Mouse (Mus musculus): ENCODE measurements around the gene Kiss1. TPM values are rescaled to one million over a fixed set of nuclear protein-coding genes. Genes with fewer than 3 reads are reported as not detected.

Gene Kiss1
- total and polyA plus RNA-seq, 3 experiments, result not detected

DNA sequence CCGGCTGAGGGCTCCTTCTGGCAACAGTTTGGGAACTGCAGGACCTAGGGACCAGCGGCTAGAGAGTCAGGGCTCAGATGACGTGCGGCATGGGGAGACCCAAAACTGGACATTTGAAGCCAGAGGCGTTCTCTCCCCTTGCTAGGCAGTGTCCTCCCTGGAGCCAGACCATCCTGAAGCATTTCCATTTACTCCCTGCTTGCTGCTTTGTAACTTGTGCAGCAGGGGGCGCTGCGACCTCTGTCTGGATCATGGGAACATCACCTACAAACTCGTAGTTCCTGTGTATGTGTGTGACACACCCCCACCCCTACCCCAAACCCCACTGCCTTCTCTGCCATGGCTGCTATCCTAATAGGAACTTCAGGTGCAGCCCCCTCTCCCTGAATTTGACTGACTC, 7.3 kb upstream of the Kiss1 start:
- no peak; the same call in 1 of the 2 replicates for TF ChIP-seq ZC3H11A (IDR thresholded peaks at IDR 0.05; ENCODE audit: low read depth, low read length)
- peak; percentile 75 for TF ChIP-seq SMC3 (IDR thresholded peaks at IDR 0.05; ENCODE audit: low read depth, low read length)
- TF ChIP-seq RAD21 (IDR thresholded peaks at IDR 0.05; ENCODE audit: low read depth, low read length), result peak; percentile 60
- TF ChIP-seq CTCF (conservative IDR thresholded peaks at IDR 0.05 in 1 of 2, IDR thresholded peaks at IDR 0.05 in 1 of 2; ENCODE audit: low read depth in 2 of 2, low read length in 2 of 2), result peak; percentile 39 to 83

GRCm38 (mm10) chr1:133315775-133316174, 5.9 kb upstream of the Kiss1 start:
- no peak overlapping the region for H3K4me2 ChIP-seq (ENCODE audit: insufficient read depth, low read depth, poor library complexity, severe bottlenecking)
- H3K79me2 ChIP-seq (replicated peaks; ENCODE audit: control insufficient read depth, extremely low read depth, insufficient read depth, poor library complexity, severe bottlenecking), result no peaks in the 10 kb centered on the region
- TF ChIP-seq ZNF384 (IDR thresholded peaks at IDR 0.05; ENCODE audit: low read depth, low read length) (no peak), UBTF (IDR thresholded peaks at IDR 0.05; ENCODE audit: low read depth, low read length) (no peak), JUN (IDR thresholded peaks at IDR 0.05; ENCODE audit: insufficient read depth, low read depth, low read length) (no peak), SIN3A (IDR thresholded peaks at IDR 0.05; ENCODE audit: low read length) (no peak)
- no peak for DNase-seq (ENCODE audit: extremely low read depth)
- peaks cover 10% of the 10 kb centered on the region for H3K9me3 ChIP-seq (replicated peaks; ENCODE audit: low read length)
- no peaks in the 10 kb centered on the region for H3K36me3 ChIP-seq (replicated peaks in 1 of 2; ENCODE audit: control insufficient read depth in 1 of 2, insufficient read depth in 1 of 2, low read length in 1 of 2)
- in situ Hi-C loops (cut with MboI; ENCODE audit: low pct_ligation_motif_present, low pct_unique_long_range_greater_than_20kb, low sequenced_read_pairs) (loop anchor here (5.0 kb wide), 1 partner anchor 37 kb away; the partner anchor contains the start of gene Ren1), dilution Hi-C loops (cut with MboI; ENCODE audit: extremely low pct_ligation_motif_present, extremely low pct_unique_long_range_greater_than_20kb, low sequenced_read_pairs) (no loop called here)
- no peak overlapping the region for H3K9ac ChIP-seq (ENCODE audit: insufficient read depth, low read depth)
- no peak overlapping the region for H3K4me3 ChIP-seq (replicated peaks in 1 of 3; ENCODE audit: low read depth in 2 of 3, low read length in 2 of 3, poor library complexity in 1 of 3)
- H3K27ac ChIP-seq (ENCODE audit: insufficient read depth, low read depth), result no peak overlapping the region
- peaks cover 45% of the 10 kb centered on the region for H3K27me3 ChIP-seq (replicated peaks)
- H3K4me1 ChIP-seq (ENCODE audit: control insufficient read depth in 1 of 2, insufficient read depth in 2 of 2), result no peaks in the 10 kb centered on the region

More for the DNA sequence above, 7.3 kb upstream of the Kiss1 start:
- Histone ChIP-seq H3K36me3 (replicated peaks in 1 of 2; ENCODE audit: control insufficient read depth in 1 of 2, insufficient read depth in 1 of 2, low read length in 1 of 2) (no peaks in the 10 kb centered on the region), H3K4me1 (ENCODE audit: control insufficient read depth in 1 of 2, insufficient read depth in 2 of 2) (no peaks in the 10 kb centered on the region), H3K79me2 (replicated peaks; ENCODE audit: control insufficient read depth, extremely low read depth, insufficient read depth, poor library complexity, severe bottlenecking) (no peaks in the 10 kb centered on the region), H3K27me3 (replicated peaks) (peaks cover 47% of the 10 kb centered on the region), H3K4me3 (replicated peaks in 1 of 3; ENCODE audit: low read depth in 2 of 3, low read length in 2 of 3, poor library complexity in 1 of 3) (no peak overlapping the region), H3K9me3 (replicated peaks; ENCODE audit: low read length) (peaks cover 10% of the 10 kb centered on the region), H3K9ac (ENCODE audit: insufficient read depth, low read depth) (no peak overlapping the region), H3K27ac (ENCODE audit: insufficient read depth, low read depth) (no peak overlapping the region), H3K4me2 (ENCODE audit: insufficient read depth, low read depth, poor library complexity, severe bottlenecking) (no peak overlapping the region)
- in situ Hi-C loops (cut with MboI; ENCODE audit: low pct_ligation_motif_present, low pct_unique_long_range_greater_than_20kb, low sequenced_read_pairs) (no loop called here), dilution Hi-C loops (cut with MboI; ENCODE audit: extremely low pct_ligation_motif_present, extremely low pct_unique_long_range_greater_than_20kb, low sequenced_read_pairs) (no loop called here)
- DNase-seq (ENCODE audit: extremely low read depth), result peak; percentile 55

DNA sequence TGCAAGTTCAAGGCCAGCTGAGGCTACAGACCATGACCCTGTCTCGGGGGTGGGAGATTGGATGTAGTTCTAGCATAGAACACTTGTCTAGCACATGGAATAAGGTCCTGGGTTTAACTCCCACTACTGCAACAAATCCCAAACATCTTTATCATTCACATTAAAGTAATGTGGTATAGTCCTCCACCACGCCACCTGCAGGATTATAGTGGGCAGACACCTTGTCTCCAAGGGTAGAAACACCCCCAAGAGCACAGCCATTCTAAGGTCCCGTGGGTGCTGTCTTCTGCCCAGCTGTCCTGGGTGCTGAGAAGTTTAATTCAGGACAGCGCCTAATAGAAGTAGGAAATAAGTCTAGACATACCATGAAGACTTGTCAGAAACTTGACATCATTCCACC, 5.1 kb upstream of the Kiss1 start:
- Histone ChIP-seq H3K36me3 (replicated peaks in 1 of 2; ENCODE audit: control insufficient read depth in 1 of 2, insufficient read depth in 1 of 2, low read length in 1 of 2) (no peaks in the 10 kb centered on the region), H3K4me2 (ENCODE audit: insufficient read depth, low read depth, poor library complexity, severe bottlenecking) (no peak overlapping the region), H3K4me3 (replicated peaks in 1 of 3; ENCODE audit: low read depth in 2 of 3, low read length in 2 of 3, poor library complexity in 1 of 3) (no peak overlapping the region), H3K9me3 (replicated peaks; ENCODE audit: low read length) (peaks cover 10% of the 10 kb centered on the region), H3K9ac (ENCODE audit: insufficient read depth, low read depth) (no peak overlapping the region), H3K27me3 (replicated peaks) (peaks cover 43% of the 10 kb centered on the region), H3K79me2 (replicated peaks; ENCODE audit: control insufficient read depth, extremely low read depth, insufficient read depth, poor library complexity, severe bottlenecking) (no peaks in the 10 kb centered on the region), H3K27ac (ENCODE audit: insufficient read depth, low read depth) (no peak overlapping the region), H3K4me1 (ENCODE audit: control insufficient read depth in 1 of 2, insufficient read depth in 2 of 2) (no peaks in the 10 kb centered on the region)
- dilution Hi-C loops (cut with MboI; ENCODE audit: extremely low pct_ligation_motif_present, extremely low pct_unique_long_range_greater_than_20kb, low sequenced_read_pairs) (no loop called here), in situ Hi-C loops (cut with MboI; ENCODE audit: low pct_ligation_motif_present, low pct_unique_long_range_greater_than_20kb, low sequenced_read_pairs) (loop anchor here (5.0 kb wide), 1 partner anchor 36 kb away; the partner anchor contains the start of gene Ren1)
- no peak for DNase-seq (ENCODE audit: extremely low read depth)
- TF ChIP-seq CTCF (conservative IDR thresholded peaks at IDR 0.05 in 1 of 2, IDR thresholded peaks at IDR 0.05 in 1 of 2; ENCODE audit: low read depth in 2 of 2, low read length in 2 of 2), result peak in 1 of 2 experiments; percentile 27; a peak in 2 of 4 replicates
- TF ChIP-seq CHD2 (IDR thresholded peaks at IDR 0.05; ENCODE audit: low read length), result no peak

All from CH12.LX (cell line).